Mouse (Mus musculus) C2C12 (cell line): ENCODE measurements around the gene Sept9.

Experiments used
- CEBPB ChIP-seq: IDR thresholded peaks from one replicate; pipeline ENCODE4 v1.6.1; 2011; ENCODE audit warnings: low read depth, mild to moderate bottlenecking, control low read depth, moderate library complexity
- CTCF ChIP-seq: IDR thresholded peaks from one replicate; pipeline ENCODE4 v1.5.1; 2011; ENCODE audit not compliant: control insufficient read depth, insufficient read depth, insufficient read length
- MYOD1 ChIP-seq: IDR thresholded peaks from one replicate; pipeline ENCODE4 v1.6.1; 2011; ENCODE audit warnings: low read depth; ENCODE audit not compliant: control insufficient read depth, insufficient read length
- USF1 ChIP-seq: IDR thresholded peaks from one replicate; pipeline ENCODE4 v1.6.1; 2011; ENCODE audit warnings: low read depth, mild to moderate bottlenecking, control low read depth, moderate library complexity

DNA sequence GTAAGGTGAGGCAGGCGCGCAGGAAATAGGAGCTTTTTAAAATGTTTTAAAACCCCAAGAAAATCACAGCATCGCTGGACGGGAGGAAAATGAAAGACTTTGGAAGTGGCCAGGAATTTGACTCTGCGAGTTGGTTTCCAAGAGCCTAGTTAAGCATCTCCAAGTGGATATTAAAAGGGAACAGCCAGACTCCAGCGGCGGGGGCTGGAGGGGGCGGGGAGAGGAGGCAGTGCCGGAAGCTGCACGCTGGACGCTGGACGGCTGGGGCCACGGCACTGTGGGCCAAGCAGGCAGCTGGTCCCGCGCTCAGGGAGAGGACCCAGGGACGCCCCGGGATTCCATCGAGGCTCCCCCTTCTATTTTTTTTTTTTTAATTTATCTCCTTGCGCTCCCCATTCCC lies 32.6 kb downstream of the Sept9 start:
- TF ChIP-seq CTCF, result no peak
- TF ChIP-seq USF1, result no peak
- no peak for TF ChIP-seq CEBPB
- no peak for TF ChIP-seq MYOD1
